In genomic region chr1:86064271-86064991, GRCm38 (mm10) we compare ENCODE assay signal across 7 mouse cellular contexts. TPM values are rescaled to one million over a fixed set of nuclear protein-coding genes. Genes with fewer than 3 reads are reported as not detected.
A peak's percentile ranks its signal among the peaks of the same experiment; 100 is the strongest.
DNase-seq lines count a peak whose midpoint lies in the region; ATAC-seq and TF ChIP-seq lines count a peak whose summit lies in the region.

Gene Psmd1 (plus strand): TSS chr1:86064387.

- peak; percentile 43 for TF ChIP-seq POLR2A in small intestine, adult 2 months (IDR thresholded peaks at IDR 0.05; ENCODE audit: low read depth, low read length)

- peak; percentile 92 for TF ChIP-seq CTCF in intestine, postnatal 0 days (IDR thresholded peaks at IDR 0.05; ENCODE audit: low read depth)
- peak; percentile 76; the same call in 1 of the 2 replicates for TF ChIP-seq CTCF in small intestine, adult 2 months (IDR thresholded peaks at IDR 0.05; ENCODE audit: extremely low read depth, insufficient read length, insufficient replicate concordance, low read depth, low read length)

- H3K36me3 ChIP-seq in embryonic facial prominence, embryonic 10.5 days (replicated peaks): peaks cover 18% of the 10 kb centered on the region
- no peaks in the 10 kb centered on the region for H3K36me3 ChIP-seq in intestine, postnatal 0 days (ENCODE audit: control insufficient read depth, insufficient read depth)
- no peaks in the 10 kb centered on the region for H3K36me3 ChIP-seq in midbrain, embryonic 12.5 days
- 0 out of 2 replicates have a peak, but pooled peaks cover 1% of the 10 kb centered on the region for H3K36me3 ChIP-seq in small intestine, adult 2 months (ENCODE audit: control insufficient read depth, insufficient read depth, low read length)

- peaks cover 4% of the 10 kb centered on the region; the same call in 1 of the 2 replicates for H3K9me3 ChIP-seq in embryonic facial prominence, embryonic 10.5 days
- no peaks in the 10 kb centered on the region for H3K9me3 ChIP-seq in intestine, postnatal 0 days (ENCODE audit: control insufficient read depth)
- H3K9me3 ChIP-seq in midbrain, embryonic 12.5 days: no peaks in the 10 kb centered on the region

- WGBS in embryonic facial prominence, embryonic 10.5 days: under 1% methylated on average over 47 of the region's 47 CpGs
- under 1% methylated on average over 30 of the region's 47 CpGs for WGBS in intestine, postnatal 0 days
- WGBS in midbrain, embryonic 12.5 days: 0% methylated on average over 47 of the region's 47 CpGs
- WGBS in small intestine, adult 2 months: under 1% methylated on average over 47 of the region's 47 CpGs

- peak within 1 kb of the TSS; percentile 96 for H3K27ac ChIP-seq in embryonic facial prominence, embryonic 10.5 days (replicated peaks)
- H3K27ac ChIP-seq in intestine, postnatal 0 days (ENCODE audit: low read depth, low read length): peak within 1 kb of the TSS; percentile 67
- peak within 1 kb of the TSS; percentile 79 for H3K27ac ChIP-seq in midbrain, embryonic 12.5 days (replicated peaks)
- H3K27ac ChIP-seq in small intestine, adult 2 months (ENCODE audit: insufficient read depth, low read depth, low read length): peak within 1 kb of the TSS; percentile 71

- DNase-seq in adrenal gland, postnatal 10 days: peak; percentile 91
- peak; percentile 90 for DNase-seq in embryonic facial prominence, embryonic 10.5 days (ENCODE audit: low spot score)
- peak; percentile 60 for DNase-seq in gonadal fat pad, adult 2 months (ENCODE audit: low read depth)
- peak; percentile 90 for DNase-seq in left cerebral cortex, postnatal 4 days

- H3K4me2 ChIP-seq in intestine, postnatal 0 days (replicated peaks; ENCODE audit: low read depth): peak within 1 kb of the TSS; percentile 76
- peak within 1 kb of the TSS; percentile 96 for H3K4me2 ChIP-seq in midbrain, embryonic 12.5 days (replicated peaks)

- H3K4me3 ChIP-seq in embryonic facial prominence, embryonic 10.5 days: peak within 1 kb of the TSS; percentile 92
- H3K4me3 ChIP-seq in intestine, postnatal 0 days (ENCODE audit: low read depth, low read length): peak within 1 kb of the TSS; percentile 76
- peak within 1 kb of the TSS; percentile 97 for H3K4me3 ChIP-seq in midbrain, embryonic 12.5 days
- H3K4me3 ChIP-seq in small intestine, adult 2 months (ENCODE audit: low read depth, low read length): peak within 1 kb of the TSS; percentile 88

- intact Hi-C loops in left cerebral cortex, postnatal 4 days (cut with DNase I): no loop called here

- peaks cover 13% of the 10 kb centered on the region for H3K4me1 ChIP-seq in embryonic facial prominence, embryonic 10.5 days
- H3K4me1 ChIP-seq in intestine, postnatal 0 days (replicated peaks; ENCODE audit: control insufficient read depth, insufficient read depth, low read length): no peaks in the 10 kb centered on the region
- peaks cover 13% of the 10 kb centered on the region for H3K4me1 ChIP-seq in midbrain, embryonic 12.5 days
- H3K4me1 ChIP-seq in small intestine, adult 2 months (ENCODE audit: control insufficient read depth, insufficient read depth, insufficient read length, low read length): no peaks in the 10 kb centered on the region; the same call in 1 of the 2 replicates

- no peaks in the 10 kb centered on the region for H3K27me3 ChIP-seq in embryonic facial prominence, embryonic 10.5 days (replicated peaks; ENCODE audit: low read depth, poor library complexity, severe bottlenecking)
- H3K27me3 ChIP-seq in intestine, postnatal 0 days (replicated peaks; ENCODE audit: control insufficient read depth, insufficient read depth, low read length): no peaks in the 10 kb centered on the region
- H3K27me3 ChIP-seq in midbrain, embryonic 12.5 days: no peaks in the 10 kb centered on the region
- no peaks in the 10 kb centered on the region for H3K27me3 ChIP-seq in small intestine, adult 2 months (ENCODE audit: control insufficient read depth, insufficient read depth, low read length)

- peak within 1 kb of the TSS; percentile 88 for H3K9ac ChIP-seq in intestine, postnatal 0 days (ENCODE audit: low read depth, low read length)
- peak within 1 kb of the TSS; percentile 97 for H3K9ac ChIP-seq in midbrain, embryonic 12.5 days (replicated peaks)

- ATAC-seq in intestine, postnatal 0 days: peak; percentile 91
- peak; percentile 95 for ATAC-seq in midbrain, embryonic 12.5 days (ENCODE audit: low FRiP score, low read depth)

RNA-seq across cellular contexts. Expression of gene Psmd1, which starts in this region (rescaled TPM):
- total RNA-seq in adrenal gland, postnatal 10 days (2021): 100 to 1,000 TPM in 1 of 2 experiments, 10 to 100 TPM in 1; 95.2 to 101 TPM
- polyA plus RNA-seq in embryonic facial prominence, embryonic 10.5 days (2016; fragmentation: Nextera tagmentation; extraction: Ambion mirVana): 228 and 231 TPM in 2 replicates
- polyA plus RNA-seq in gonadal fat pad, adult 2 months (2012; rRNA removed): 79.7 and 84.6 TPM in 2 replicates
- 70.7 and 72.8 TPM in 2 replicates for polyA plus RNA-seq in intestine, postnatal 0 days (2015; fragmentation: Nextera tagmentation; extraction: Ambion mirVana)
- 100 to 1,000 TPM; 134 to 135 TPM for total RNA-seq in left cerebral cortex, postnatal 4 days (2021)
- polyA plus RNA-seq in midbrain, embryonic 12.5 days (2016; fragmentation: Nextera tagmentation; extraction: Ambion mirVana): 195 and 207 TPM in 2 replicates
- 18.7 and 33.6 TPM in 2 replicates for polyA plus RNA-seq in small intestine, adult 2 months (2012; rRNA removed)

Comparison
In these comparisons a context has a peak if more than half of its experiments do, and no peak if none do; other contexts are left out.
1. Peak in every context shown above with its lines: DNase-seq, ATAC-seq, H3K4me3 ChIP-seq and H3K27ac ChIP-seq.